Mouse (Mus musculus) layer of hippocampus, adult 18-20 months (tissue): ENCODE results near the gene Nckap1l. TPM values are rescaled to one million over a fixed set of nuclear protein-coding genes. Genes with fewer than 3 reads are reported as not detected.
A peak's percentile ranks its signal among the peaks of the same experiment; 100 is the strongest.

Source experiments
- DNase-seq, 2 experiments: peaks; one replicate each; pipeline ENCODE4 v3.0.0; 2022; ENCODE audit warnings: low spot score in 2 of 2
- total RNA-seq, 2 experiments: library from RNA; stranded (reverse); gene quantifications; 2 replicates each; pipeline ENCODE4 v1.2.3; 2021

Gene Nckap1l
- total RNA-seq, 2 experiments from 2014 or later: 7.4 to 8.8 TPM

DNA sequence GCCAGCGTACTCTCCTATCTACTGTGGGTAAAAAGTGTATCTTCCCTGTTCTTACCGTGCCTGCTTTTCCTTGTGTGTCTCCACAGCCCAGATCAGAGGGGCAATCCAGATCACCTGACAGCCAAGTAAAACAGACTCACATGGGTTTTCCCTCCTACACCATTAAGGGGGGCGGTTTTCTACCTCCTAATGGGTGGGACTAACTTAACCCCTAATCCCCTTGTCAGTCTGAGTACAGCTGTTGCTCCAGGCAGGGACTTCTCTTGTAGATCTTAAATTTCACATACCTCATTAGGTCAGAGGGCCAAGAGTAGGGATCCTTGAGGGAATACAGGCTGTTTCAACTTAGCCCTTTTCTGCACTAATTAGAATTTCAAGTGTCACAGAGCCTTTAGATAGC lies 44.6 kb downstream of the Nckap1l start:
- DNase-seq: no peak

DNA sequence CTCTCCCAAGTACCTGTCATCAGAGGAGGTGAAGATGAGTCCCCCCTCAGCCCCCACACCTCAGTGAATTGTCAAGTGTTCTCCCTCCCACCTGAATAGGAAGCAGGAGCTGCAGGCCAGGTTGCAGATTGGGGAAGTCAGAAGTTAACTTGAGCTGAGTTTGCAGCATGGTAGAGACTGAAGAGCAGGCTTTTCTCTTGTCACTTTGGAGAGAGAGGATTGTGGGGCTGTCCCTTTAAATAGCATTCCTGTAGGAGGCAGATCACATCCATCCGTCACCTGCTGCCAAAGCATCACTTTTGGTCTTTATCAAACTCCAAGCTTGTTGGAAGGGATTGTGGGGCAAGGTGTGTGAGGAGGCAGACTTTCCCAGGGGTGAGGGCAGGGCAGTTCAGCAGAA lies 47.1 kb downstream of the Nckap1l start:
- DNase-seq: no peak

DNA sequence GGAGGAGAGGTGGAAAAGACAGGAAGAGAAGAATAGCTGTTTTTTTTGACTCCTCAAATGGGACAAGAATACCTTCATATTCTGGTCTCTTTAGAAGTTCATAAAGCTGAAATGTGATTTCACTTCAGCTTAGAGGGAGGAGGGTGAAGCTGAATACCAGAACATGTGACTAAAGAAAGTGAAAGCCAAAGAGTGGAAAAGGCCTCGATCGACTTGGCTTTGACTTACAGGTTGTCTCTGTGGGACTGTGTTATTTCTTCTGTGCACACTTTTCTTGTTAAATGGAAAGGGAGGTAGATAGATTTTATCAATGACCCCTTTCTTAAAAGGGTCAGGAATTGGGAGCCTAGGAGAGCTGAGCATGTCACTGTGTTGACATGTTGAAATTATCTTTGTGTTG lies 47.6 kb downstream of the Nckap1l start:
- DNase-seq: no peak

DNA sequence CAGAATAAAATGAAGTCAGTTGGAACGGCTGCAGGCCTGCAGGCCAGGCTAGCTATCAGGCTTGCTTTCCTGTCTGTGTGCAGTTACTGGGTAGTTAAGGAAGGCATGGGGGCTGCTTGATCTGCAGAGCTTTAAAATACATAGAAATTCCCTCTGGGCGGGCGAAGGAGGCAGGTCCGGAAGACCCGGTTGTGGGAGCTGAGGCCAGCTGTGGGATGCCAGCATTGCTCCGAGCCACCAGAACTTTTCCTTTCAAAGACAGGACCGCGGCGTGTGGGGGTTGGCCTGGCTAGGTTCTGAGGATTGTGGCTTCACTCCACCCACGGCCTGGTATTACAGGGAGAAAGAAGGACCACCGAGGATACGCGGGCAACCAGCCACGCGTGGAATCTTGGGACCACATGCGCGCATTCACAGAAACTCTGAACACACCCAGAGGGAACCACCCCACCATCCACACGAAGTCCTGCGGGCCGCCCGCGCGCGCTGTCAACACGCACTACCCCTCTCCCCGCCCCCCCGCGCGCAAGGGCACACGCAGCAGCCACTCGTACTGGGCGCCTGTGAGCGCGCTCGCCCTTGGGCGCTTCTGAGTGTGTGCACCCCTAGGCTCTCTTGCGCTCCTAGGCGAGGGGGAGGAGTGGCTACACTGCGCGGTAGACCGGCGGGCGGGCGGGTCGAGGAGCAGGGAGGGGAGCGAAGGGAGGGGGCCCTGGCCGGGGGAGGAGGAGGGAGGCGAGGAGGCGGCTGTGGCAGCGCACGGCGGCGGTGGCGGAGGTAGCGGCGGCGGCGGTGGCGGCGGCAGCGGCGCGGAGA lies 49.0 kb downstream of the Nckap1l start, which contains the start of gene Pde1b:
Gene Pde1b, plus strand, starts transcription at position 600 of the 816 bp plus-strand sequence.
- peak; percentile 48 to 69 for DNase-seq

DNA sequence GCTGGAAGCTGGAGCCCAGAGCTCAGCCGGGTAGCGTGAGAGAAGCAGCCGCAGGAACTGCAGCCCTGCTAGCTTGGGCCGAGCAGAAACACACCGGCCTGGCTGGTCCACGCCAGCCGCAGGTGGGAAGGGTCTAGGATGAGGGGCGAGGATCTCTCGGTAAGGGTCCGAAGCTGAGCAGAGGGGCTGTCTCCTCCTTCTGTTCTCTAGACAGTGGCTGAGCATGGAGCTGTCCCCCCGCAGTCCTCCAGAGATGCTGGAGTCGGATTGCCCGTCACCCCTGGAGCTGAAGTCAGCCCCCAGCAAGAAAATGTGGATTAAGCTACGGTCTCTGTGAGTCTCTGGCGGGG lies 49.6 kb downstream of the Nckap1l start:
- DNase-seq: no peak

DNA sequence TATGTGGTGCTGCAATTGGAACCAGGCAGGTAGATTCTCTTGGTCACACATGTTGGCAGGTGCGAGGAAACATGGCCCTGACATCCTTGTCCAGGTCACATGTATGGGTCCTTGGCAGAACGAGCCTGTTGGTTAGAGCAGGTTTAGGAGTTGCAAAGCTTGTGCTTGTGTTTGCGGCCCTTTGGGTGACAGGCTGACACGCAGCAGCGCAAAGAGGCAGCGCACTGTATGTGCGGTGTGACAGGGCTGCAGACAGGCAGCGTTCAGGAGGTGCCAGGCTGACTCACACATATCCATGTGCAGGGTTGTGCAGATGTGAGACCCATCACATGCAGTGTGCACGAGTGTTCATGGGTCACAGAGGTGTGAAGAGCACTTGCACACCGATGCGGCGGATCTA lies 50.1 kb downstream of the Nckap1l start:
- DNase-seq: peak in 1 of 2 experiments; percentile 26

DNA sequence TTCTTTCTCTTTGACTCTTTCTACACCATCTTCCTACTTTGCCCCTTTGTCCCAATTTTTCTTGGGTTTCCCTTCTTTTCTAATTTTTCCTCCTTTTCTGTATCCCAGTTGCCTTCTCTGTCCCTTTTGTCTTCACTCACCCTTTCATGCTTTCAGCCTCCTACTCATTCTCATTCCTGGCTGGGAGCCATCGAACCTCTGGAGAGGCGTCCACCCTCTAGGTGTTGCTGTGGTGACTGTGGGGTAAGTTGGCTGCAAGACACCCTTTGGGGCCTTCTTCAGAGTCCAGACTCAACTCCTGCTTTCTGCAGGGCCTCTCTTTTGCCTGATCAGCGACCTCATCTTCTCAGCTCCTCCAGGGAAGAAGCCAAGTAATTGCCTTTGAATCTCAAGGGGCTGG lies 55.7 kb downstream of the Nckap1l start:
- no peak for DNase-seq

DNA sequence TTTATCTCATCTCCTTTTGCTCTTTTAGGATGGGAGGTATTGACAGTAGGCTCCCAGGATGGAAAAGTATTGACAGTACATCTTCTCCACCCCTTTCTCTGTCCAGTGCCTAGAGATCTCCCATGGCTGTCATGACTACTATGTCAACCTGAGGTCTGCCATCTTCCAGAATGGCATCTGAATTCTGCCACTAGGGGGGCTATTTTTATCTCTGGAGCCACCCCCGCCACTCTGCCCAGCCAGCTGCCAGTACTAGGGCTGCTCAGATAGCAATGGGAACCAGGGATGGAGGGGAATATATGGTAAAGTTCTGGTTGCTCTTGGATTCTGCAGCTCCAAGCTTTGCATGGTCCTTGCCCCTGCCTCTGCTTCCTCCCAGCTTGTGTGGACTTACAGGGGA lies 58.1 kb downstream of the Nckap1l start:
- DNase-seq: peak in 1 of 2 experiments; percentile 77

DNA sequence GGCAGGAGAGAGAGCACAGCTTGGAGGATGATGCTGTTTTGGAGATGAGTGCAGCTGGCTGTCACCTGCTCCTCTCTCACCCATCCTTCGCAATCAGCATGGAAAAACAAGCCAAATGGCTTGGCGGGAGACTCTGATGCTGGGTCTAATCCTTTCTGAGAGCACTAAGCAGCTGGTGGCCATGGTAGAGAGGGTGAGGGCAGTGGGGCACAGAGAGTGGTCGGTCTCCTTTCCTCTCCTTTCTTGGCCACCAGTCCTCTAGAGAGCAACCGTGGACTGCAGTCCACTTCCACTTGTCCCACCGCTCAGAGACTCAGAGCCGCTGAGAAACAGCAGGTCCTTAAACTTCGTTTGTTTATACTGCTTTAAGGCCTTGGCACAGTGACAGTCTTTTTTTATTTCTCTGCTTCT lies 60.0 kb downstream of the Nckap1l start:
- no peak for DNase-seq

DNA sequence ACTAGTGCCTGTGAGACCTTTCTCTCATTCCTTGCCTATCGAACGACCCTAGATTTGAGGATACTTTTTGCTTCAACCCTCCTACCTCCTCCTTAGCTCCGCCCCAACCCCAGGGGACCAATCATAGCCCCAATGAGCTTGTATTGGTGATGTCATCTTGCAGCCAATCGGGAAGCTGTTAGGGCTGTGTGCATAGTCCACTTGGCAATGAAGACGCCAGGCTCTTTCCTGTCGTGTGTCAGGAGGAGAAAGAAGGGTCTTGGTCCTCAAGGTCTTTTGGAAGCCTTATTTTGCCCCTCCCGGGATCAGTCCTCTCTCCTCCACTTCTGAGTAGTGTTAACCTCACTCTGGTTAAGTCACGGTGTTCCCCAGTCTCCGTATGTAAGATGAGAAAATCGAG lies 60.5 kb downstream of the Nckap1l start:
- DNase-seq: peak; percentile 57 to 72

DNA sequence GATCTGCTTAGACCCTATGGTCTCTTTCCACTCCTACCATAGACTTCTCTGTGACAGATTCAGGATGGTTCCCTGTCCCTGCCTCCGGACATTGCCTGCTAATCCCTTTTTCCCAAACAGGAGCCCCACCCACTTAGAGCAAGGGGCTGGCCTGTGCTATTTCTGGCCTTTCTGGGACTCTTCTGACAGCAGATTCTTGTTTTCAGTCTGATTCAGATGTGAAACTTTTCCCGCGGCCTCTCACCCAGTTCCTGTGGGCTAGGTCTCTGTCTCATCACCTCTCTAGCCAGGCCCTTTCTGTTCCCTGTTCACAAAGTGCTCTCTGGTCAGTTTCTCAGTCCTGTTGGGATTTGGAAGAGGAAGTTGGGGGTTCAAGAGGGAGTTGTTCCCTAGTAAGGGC lies 61.3 kb downstream of the Nckap1l start:
- DNase-seq: no peak

DNA sequence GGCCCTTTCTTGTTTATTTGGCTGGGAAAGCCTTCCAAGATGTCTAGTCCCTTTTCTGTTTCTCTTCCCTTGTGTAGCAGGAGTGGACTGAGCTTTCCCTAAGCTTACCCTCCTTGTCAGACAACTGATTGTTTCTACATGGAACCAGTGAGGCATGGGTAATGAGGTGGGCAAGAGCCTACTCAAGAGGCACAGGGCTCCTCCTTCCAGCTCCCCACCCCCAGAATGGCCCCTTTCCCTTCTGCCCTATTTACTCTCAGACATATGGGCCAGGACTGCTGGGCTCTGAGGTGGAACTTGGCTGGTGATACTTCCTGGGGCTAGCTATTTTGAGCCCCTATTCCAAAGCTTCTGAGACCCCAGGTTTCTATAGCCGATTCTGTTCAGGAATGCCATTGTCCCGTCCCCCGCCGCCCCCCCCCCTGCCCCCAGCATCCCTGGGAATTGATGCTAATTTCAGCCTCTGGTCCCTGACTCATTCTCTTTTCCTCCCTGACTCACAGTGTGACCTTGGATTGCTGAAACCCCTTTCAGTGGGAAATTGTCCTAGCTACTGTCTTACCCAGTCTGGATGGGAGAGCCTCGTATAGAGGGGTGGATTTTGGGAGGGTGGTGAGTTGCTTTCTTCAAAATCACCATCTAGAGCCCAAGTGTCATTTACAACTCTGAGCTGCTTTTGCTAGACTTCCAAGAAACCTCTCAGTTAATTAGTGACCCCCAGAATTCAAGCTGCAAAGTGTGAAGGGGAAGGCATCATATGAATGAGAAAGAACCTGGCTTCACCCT lies 65.2 kb downstream of the Nckap1l start:
- DNase-seq: no peak

DNA sequence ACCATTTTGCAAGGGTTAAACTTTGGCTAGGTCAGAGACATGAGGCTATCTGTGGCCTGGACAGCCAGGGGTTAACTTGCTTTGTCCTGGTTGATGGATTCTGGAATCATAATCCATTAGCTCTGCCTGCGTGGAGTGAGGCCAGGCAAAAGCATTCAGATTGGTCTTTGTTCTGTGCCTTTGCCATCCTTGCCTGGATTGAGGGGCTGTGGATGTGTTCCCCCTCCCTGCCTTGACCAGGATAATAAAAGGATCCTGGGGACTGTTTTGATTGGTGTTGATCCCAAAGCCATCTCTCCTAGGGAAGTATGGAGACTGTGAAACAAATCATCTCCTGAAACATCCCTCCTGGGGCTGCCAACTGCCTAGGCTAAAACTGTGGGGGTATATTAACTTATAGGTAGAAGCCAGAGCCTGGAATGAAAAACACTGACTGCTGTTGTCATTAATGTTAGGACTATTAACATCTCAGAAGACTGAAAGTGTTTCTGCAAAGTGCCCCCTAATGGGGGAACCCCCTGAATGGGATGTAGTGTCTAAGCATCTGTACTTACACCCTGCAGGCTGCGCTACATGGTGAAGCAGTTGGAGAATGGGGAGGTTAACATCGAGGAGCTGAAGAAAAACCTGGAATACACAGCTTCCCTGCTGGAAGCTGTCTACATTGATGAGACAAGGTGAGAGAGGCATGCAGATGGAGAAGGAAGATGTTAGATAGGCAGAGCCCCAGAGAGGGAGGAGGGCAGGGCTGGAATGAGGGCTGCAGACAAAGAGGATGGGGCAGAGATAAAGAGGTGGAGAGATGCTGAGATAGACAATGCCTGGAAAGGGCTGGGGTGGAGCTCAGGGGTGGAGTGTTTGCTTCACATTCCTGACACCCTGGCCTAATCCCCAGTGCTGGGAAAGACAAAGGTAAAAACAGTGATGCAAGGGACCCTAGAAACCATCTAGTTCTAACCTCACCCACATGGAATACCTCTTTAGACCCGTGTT lies 66.1 kb downstream of the Nckap1l start:
- no peak for DNase-seq

DNA sequence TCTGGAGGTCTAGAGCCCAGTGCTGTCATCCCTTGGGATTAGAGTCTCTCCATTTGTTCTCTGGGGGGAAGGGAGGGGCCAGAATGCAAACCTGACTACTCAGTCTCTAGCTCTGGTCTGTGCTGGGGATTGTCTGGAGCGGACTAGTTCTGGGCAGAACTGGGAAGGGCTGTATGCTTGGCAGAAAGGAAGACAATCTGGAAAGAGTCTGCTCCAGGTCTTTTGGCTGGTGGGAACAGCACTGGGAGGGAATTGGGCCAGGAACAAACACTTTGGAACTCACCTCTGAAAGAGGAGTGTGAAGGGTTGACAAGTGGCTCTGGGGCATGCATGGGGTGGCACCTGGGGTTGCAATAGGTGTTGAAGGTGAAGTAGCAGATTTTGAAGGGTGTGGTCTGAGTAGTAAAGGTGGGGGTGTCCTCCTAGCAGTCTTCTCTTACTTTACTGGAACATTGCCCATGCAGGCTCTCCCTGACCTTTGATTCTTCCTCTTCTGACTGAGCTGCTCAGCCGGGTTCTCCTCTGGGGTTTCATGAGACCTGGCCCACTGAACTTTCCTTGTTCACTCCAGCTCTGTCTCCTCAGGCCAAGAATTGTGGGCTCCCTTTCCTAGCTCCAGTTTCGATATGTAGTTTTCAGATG lies 69.0 kb downstream of the Nckap1l start:
- DNase-seq: no peak

DNA sequence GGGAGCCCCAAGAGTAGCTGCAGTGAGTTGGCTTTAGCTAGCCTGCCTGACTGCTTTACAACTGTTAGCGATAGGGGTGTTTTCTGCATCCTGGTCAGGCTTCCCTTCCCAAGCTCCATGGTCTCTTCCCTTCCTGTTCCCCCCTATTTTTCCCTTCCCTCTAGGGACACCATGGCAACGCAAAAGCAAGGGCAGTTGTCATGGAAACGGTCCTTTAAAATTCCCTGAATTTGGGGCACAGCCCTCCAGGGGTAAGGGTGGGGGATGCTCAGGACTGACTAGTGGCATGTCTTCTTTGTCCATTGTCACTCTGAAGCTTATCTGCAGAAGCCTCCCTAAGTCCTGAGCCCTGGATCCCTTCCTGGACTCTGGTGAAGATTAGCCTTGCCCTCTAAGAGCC lies 69.6 kb downstream of the Nckap1l start:
- DNase-seq: no peak

DNA sequence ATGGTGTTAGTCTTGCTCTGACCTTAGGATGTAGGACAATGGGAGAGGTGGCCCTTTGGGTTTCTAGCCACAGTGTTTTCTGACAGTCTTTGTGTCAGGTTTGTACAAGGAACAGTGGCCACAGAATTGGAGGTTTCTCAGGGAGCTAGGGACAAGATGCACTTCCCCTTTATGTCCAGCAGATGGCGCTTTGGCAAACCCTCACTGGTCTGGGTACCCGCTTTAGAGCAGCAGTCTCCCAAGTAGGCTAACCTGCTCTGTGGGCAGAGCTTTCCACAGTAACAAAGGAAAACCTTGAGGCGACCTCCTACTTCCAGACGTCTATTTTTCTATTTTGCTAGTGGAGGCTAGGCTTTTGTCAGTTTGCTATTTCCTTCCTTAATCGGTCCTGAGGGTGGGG lies 76.8 kb downstream of the Nckap1l start:
- peak; percentile 59 to 87 for DNase-seq

DNA sequence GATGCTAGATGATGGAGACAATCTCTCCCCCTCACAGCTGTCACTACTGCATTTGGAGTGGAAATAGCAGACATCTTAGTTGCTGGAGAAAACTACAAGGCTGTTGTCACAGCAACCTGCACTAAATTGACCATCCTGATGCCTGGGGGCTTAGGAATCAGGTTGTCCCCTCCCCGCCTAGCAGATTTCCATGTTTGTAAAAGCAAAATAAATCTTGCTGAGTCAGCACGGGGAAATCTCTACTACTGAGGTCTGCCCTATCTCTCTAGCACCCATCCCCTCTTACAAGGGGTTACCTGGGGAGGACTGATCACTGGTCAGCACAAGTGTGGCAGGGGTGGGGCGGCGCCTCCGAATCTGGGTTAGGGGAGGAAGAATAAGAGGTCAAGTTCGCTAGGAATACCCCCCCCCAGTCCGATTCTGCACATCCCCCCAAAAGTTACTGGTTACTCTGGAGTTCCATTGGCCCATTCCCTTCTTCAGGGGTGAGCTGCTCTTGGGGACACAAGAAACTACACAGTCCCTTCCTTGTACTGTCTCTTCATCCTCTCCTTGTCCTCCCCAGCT lies 80.5 kb downstream of the Nckap1l start:
- DNase-seq: no peak

DNA sequence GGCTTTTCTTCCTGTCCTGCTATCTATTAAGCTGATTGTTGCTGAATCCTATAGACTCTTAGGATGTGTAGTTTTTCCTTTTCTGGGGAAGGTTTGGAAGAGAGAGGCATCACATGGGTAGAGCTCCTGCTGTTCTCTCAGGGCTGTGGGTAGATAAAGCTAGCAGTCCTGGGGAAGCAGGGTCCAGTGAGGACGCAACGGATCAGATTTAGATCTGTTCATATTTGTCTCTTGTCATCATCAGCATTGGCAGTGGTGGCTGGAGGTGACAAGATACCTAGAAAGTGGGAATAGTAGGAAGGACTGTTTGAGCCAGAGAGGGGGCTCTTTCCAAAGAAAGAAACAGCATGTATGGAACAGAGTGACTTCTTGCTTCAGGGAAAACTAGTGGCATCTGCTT lies 81.4 kb downstream of the Nckap1l start:
- no peak for DNase-seq

DNA sequence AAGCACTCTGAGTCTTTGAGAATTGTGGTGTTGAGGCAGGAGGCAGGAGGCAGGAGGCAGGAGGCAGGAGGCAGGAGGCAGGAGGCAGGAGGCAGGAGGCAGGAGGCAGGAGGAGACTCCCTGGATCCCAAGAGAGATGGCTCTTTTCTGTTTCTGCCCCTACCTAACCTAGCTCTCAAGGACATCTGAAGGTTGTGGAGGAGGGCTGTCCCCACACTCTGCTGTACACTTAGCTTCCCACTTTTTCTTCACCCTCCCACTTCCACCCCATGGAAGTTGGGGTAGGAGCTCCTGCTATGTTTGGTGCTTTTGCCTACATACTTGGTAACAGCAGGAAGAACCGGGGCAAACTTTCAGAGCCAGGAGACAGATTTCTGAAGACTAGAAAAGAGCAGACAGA lies 82.2 kb downstream of the Nckap1l start:
- no peak for DNase-seq

DNA sequence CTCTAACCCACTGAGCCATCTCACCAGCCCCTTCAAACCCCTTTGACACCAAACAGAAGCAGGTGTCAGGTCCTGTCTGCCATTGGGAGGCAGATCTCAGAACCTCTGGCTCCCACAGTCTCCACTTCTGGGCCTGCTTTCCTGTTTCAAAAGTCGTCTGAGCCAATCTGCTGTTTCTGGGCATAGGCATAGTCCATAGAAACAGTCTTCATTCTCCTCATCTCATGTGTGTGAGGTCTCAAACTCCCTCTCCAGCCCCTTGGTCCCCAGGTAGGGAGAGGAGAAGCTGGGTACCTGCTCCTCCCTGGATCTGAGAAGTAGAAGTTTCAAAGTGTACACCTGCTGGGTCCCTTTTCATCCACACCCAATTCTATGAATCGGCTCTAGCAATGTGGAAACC lies 82.9 kb downstream of the Nckap1l start:
- no peak for DNase-seq
